Mouse (Mus musculus): ENCODE data around the gene Fam180a. TPM values are rescaled to one million over a fixed set of nuclear protein-coding genes. Genes with fewer than 3 reads are reported as not detected.

The Fam180a gene
- polyA plus RNA-seq, 1 experiment from 2014 or later, result 1.6 TPM

GRCm38 (mm10) chr6:35308037-35308436 lies 17.9 kb downstream of the Fam180a start, which contains the start of gene Slc13a4:
Gene Slc13a4, minus strand, starts transcription at chr6:35308131.
- H3K36me3 ChIP-seq, result no peaks in the 10 kb centered on the region
- no peak for ATAC-seq (ENCODE audit: low FRiP score)
- no peak within 1 kb of the TSS for H3K4me2 ChIP-seq
- WGBS, result 29% methylated on average over 7 of the region's 7 CpGs
- no peaks in the 10 kb centered on the region for H3K9me3 ChIP-seq (replicated peaks)
- no peaks in the 10 kb centered on the region for H3K27me3 ChIP-seq (replicated peaks)
- no peak within 1 kb of the TSS for H3K9ac ChIP-seq (replicated peaks)
- no peaks in the 10 kb centered on the region for H3K4me1 ChIP-seq
- H3K4me3 ChIP-seq (replicated peaks), result no peak within 1 kb of the TSS
- H3K27ac ChIP-seq (replicated peaks), result no peak within 1 kb of the TSS

GRCm38 (mm10) chr6:35307136-35307535 lies 18.8 kb downstream of the Fam180a start:
- 73% methylated on average over 13 of the region's 13 CpGs for WGBS
- H3K9ac ChIP-seq (replicated peaks), result no peak overlapping the region
- H3K27ac ChIP-seq (replicated peaks), result no peak overlapping the region
- no peaks in the 10 kb centered on the region for H3K4me1 ChIP-seq
- no peak overlapping the region for H3K4me2 ChIP-seq
- no peak for ATAC-seq (ENCODE audit: low FRiP score)
- no peaks in the 10 kb centered on the region for H3K27me3 ChIP-seq (replicated peaks)
- H3K36me3 ChIP-seq, result no peaks in the 10 kb centered on the region
- H3K9me3 ChIP-seq (replicated peaks), result no peaks in the 10 kb centered on the region
- no peak overlapping the region for H3K4me3 ChIP-seq (replicated peaks)

- no peak overlapping the region for H3K4me3 ChIP-seq (replicated peaks)
- H3K4me2 ChIP-seq, result no peak overlapping the region
- no peaks in the 10 kb centered on the region for H3K4me1 ChIP-seq
- no peaks in the 10 kb centered on the region for H3K9me3 ChIP-seq (replicated peaks)
- no peak overlapping the region for H3K27ac ChIP-seq (replicated peaks)
- ATAC-seq (ENCODE audit: low FRiP score), result no peak
- H3K36me3 ChIP-seq, result no peaks in the 10 kb centered on the region
- 90% methylated on average over 11 of the region's 11 CpGs for WGBS
- no peak overlapping the region for H3K9ac ChIP-seq (replicated peaks)
- no peaks in the 10 kb centered on the region for H3K27me3 ChIP-seq (replicated peaks)
These were observed 22.5 kb downstream of the Fam180a start for GRCm38 (mm10) chr6:35303355-35303900.

GRCm38 (mm10) chr6:35302581-35302980 lies 23.4 kb downstream of the Fam180a start:
- ATAC-seq (ENCODE audit: low FRiP score), result no peak
- Histone ChIP-seq H3K4me1 (no peaks in the 10 kb centered on the region), H3K4me3 (replicated peaks) (no peak overlapping the region), H3K4me2 (no peak overlapping the region), H3K27me3 (replicated peaks) (no peaks in the 10 kb centered on the region), H3K27ac (replicated peaks) (no peak overlapping the region), H3K36me3 (no peaks in the 10 kb centered on the region), H3K9ac (replicated peaks) (no peak overlapping the region), H3K9me3 (replicated peaks) (no peaks in the 10 kb centered on the region)
- 97% methylated on average over 7 of the region's 7 CpGs for WGBS

GRCm38 (mm10) chr6:35298323-35298722 lies 27.6 kb downstream of the Fam180a start:
- ATAC-seq (ENCODE audit: low FRiP score), result no peak
- Histone ChIP-seq H3K36me3 (no peaks in the 10 kb centered on the region), H3K4me3 (replicated peaks) (no peak overlapping the region), H3K27me3 (replicated peaks) (no peaks in the 10 kb centered on the region), H3K27ac (replicated peaks) (no peak overlapping the region), H3K4me1 (no peaks in the 10 kb centered on the region), H3K4me2 (no peak overlapping the region), H3K9ac (replicated peaks) (no peak overlapping the region), H3K9me3 (replicated peaks) (no peaks in the 10 kb centered on the region)
- 90% methylated on average over 6 of the region's 6 CpGs for WGBS

GRCm38 (mm10) chr6:35297516-35298227 lies 28.3 kb downstream of the Fam180a start:
- WGBS, result 91% methylated on average over 7 of the region's 7 CpGs
- ATAC-seq (ENCODE audit: low FRiP score), result no peak
- no peaks in the 10 kb centered on the region for H3K36me3 ChIP-seq
- H3K4me1 ChIP-seq, result no peaks in the 10 kb centered on the region
- H3K4me3 ChIP-seq (replicated peaks), result no peak overlapping the region
- no peaks in the 10 kb centered on the region for H3K27me3 ChIP-seq (replicated peaks)
- no peak overlapping the region for H3K9ac ChIP-seq (replicated peaks)
- no peak overlapping the region for H3K27ac ChIP-seq (replicated peaks)
- no peaks in the 10 kb centered on the region for H3K9me3 ChIP-seq (replicated peaks)
- H3K4me2 ChIP-seq, result no peak overlapping the region

- H3K4me2 ChIP-seq, result no peak overlapping the region
- no peaks in the 10 kb centered on the region for H3K4me1 ChIP-seq
- no peaks in the 10 kb centered on the region for H3K9me3 ChIP-seq (replicated peaks)
- H3K27ac ChIP-seq (replicated peaks), result no peak overlapping the region
- H3K4me3 ChIP-seq (replicated peaks), result no peak overlapping the region
- no peaks in the 10 kb centered on the region for H3K27me3 ChIP-seq (replicated peaks)
- no peak overlapping the region for H3K9ac ChIP-seq (replicated peaks)
- 36% methylated on average over 2 of the region's 2 CpGs for WGBS
- peak; percentile 58; the same call in 1 of the 2 replicates for ATAC-seq (ENCODE audit: low FRiP score)
- no peaks in the 10 kb centered on the region for H3K36me3 ChIP-seq
These were observed 28.9 kb downstream of the Fam180a start for GRCm38 (mm10) chr6:35297001-35297400.

- no peaks in the 10 kb centered on the region for H3K36me3 ChIP-seq
- WGBS, result 65% methylated on average over 2 of the region's 2 CpGs
These were observed 31.0 kb downstream of the Fam180a start for GRCm38 (mm10) chr6:35294964-35295363.

GRCm38 (mm10) chr6:35289676-35290075 lies 36.3 kb downstream of the Fam180a start:
- Histone ChIP-seq H3K36me3 (no peaks in the 10 kb centered on the region), H3K27me3 (replicated peaks) (no peaks in the 10 kb centered on the region), H3K4me3 (replicated peaks) (no peak overlapping the region), H3K9me3 (replicated peaks) (no peaks in the 10 kb centered on the region), H3K9ac (replicated peaks) (no peak overlapping the region), H3K4me1 (peaks cover 16% of the 10 kb centered on the region), H3K27ac (replicated peaks) (no peak overlapping the region), H3K4me2 (no peak overlapping the region)
- 96% methylated on average over 8 of the region's 8 CpGs for WGBS
- no peak for ATAC-seq (ENCODE audit: low FRiP score)

More at GRCm38 (mm10) chr6:35294964-35295363, 31.0 kb downstream of the Fam180a start:
- Histone ChIP-seq H3K9me3 (replicated peaks) (no peaks in the 10 kb centered on the region), H3K27ac (replicated peaks) (no peak overlapping the region), H3K4me2 (no peak overlapping the region), H3K9ac (replicated peaks) (no peak overlapping the region), H3K27me3 (replicated peaks) (no peaks in the 10 kb centered on the region), H3K4me3 (replicated peaks) (no peak overlapping the region), H3K4me1 (no peaks in the 10 kb centered on the region)
- ATAC-seq (ENCODE audit: low FRiP score), result peak; percentile 55; the same call in 1 of the 2 replicates

- Histone ChIP-seq H3K27ac (replicated peaks) (no peak overlapping the region), H3K4me2 (no peak overlapping the region), H3K4me1 (peaks cover 16% of the 10 kb centered on the region), H3K36me3 (no peaks in the 10 kb centered on the region), H3K27me3 (replicated peaks) (no peaks in the 10 kb centered on the region), H3K9me3 (replicated peaks) (no peaks in the 10 kb centered on the region), H3K4me3 (replicated peaks) (no peak overlapping the region), H3K9ac (replicated peaks) (no peak overlapping the region)
- WGBS, result 17% methylated on average over 7 of the region's 7 CpGs
- no peak; the same call in 1 of the 2 replicates for ATAC-seq (ENCODE audit: low FRiP score)
These were observed 37.0 kb downstream of the Fam180a start for GRCm38 (mm10) chr6:35288920-35289319.

GRCm38 (mm10) chr6:35288114-35288761 lies 37.7 kb downstream of the Fam180a start:
- 64% methylated on average over 11 of the region's 11 CpGs for WGBS
- H3K4me2 ChIP-seq, result no peak overlapping the region
- no peaks in the 10 kb centered on the region for H3K36me3 ChIP-seq
- H3K4me1 ChIP-seq, result peaks cover 16% of the 10 kb centered on the region
- no peaks in the 10 kb centered on the region for H3K27me3 ChIP-seq (replicated peaks)
- ATAC-seq (ENCODE audit: low FRiP score), result peak; percentile 73
- no peak overlapping the region for H3K9ac ChIP-seq (replicated peaks)
- peak overlapping the region; percentile 19; the same call in 1 of the 2 replicates for H3K27ac ChIP-seq (replicated peaks)
- no peaks in the 10 kb centered on the region for H3K9me3 ChIP-seq (replicated peaks)
- no peak overlapping the region for H3K4me3 ChIP-seq (replicated peaks)

- Histone ChIP-seq H3K9me3 (replicated peaks) (no peaks in the 10 kb centered on the region), H3K4me3 (replicated peaks) (no peak overlapping the region), H3K27me3 (replicated peaks) (no peaks in the 10 kb centered on the region), H3K4me1 (no peaks in the 10 kb centered on the region), H3K4me2 (no peak overlapping the region), H3K36me3 (no peaks in the 10 kb centered on the region), H3K27ac (replicated peaks) (no peak overlapping the region), H3K9ac (replicated peaks) (no peak overlapping the region)
- 86% methylated on average over 10 of the region's 10 CpGs for WGBS
- no peak for ATAC-seq (ENCODE audit: low FRiP score)
These were observed 46.6 kb downstream of the Fam180a start for GRCm38 (mm10) chr6:35279306-35279705.

Data from neural tube, embryonic 15.5 days (tissue).